Mouse (Mus musculus): ENCODE measurements around the gene Plcb1. TPM values are rescaled to one million over a fixed set of nuclear protein-coding genes. Genes with fewer than 3 reads are reported as not detected.

The Plcb1 gene
- polyA plus RNA-seq, 1 experiment, result 66.5 TPM

GRCm38 (mm10) chr2:135219406-135219805 lies 433.5 kb downstream of the Plcb1 start:
- no peak overlapping the region; the same call in 1 of the 2 replicates for H3K27ac ChIP-seq (ENCODE audit: insufficient read depth, low read length)
- no peak overlapping the region for H3K4me3 ChIP-seq (ENCODE audit: insufficient read depth, low read length)
- peaks cover 11% of the 10 kb centered on the region; the same call in 1 of the 2 replicates for H3K4me1 ChIP-seq (ENCODE audit: control insufficient read depth, insufficient read depth, low read length)
- TF ChIP-seq CTCF (IDR thresholded peaks at IDR 0.05; ENCODE audit: extremely low read depth, insufficient read depth, low read length) (no peak), POLR2A (IDR thresholded peaks at IDR 0.05; ENCODE audit: extremely low read depth, insufficient read depth, low read length) (no peak)

- Histone ChIP-seq H3K27ac (ENCODE audit: insufficient read depth, low read length) (no peak overlapping the region), H3K4me3 (ENCODE audit: insufficient read depth, low read length) (no peak overlapping the region), H3K4me1 (ENCODE audit: control insufficient read depth, insufficient read depth, low read length) (peaks cover 5% of the 10 kb centered on the region)
- TF ChIP-seq POLR2A (IDR thresholded peaks at IDR 0.05; ENCODE audit: extremely low read depth, insufficient read depth, low read length), result no peak
- TF ChIP-seq CTCF (IDR thresholded peaks at IDR 0.05; ENCODE audit: extremely low read depth, insufficient read depth, low read length), result no peak
Measured at GRCm38 (mm10) chr2:135225604-135226025, 439.7 kb downstream of the Plcb1 start.

- no peak overlapping the region for H3K4me3 ChIP-seq (ENCODE audit: insufficient read depth, low read length)
- peaks cover 3% of the 10 kb centered on the region for H3K4me1 ChIP-seq (ENCODE audit: control insufficient read depth, insufficient read depth, low read length)
- TF ChIP-seq POLR2A (IDR thresholded peaks at IDR 0.05; ENCODE audit: extremely low read depth, insufficient read depth, low read length) (no peak), CTCF (IDR thresholded peaks at IDR 0.05; ENCODE audit: extremely low read depth, insufficient read depth, low read length) (no peak)
- H3K27ac ChIP-seq (ENCODE audit: insufficient read depth, low read length), result no peak overlapping the region
Measured at GRCm38 (mm10) chr2:135230262-135230661, 444.4 kb downstream of the Plcb1 start.

DNA sequence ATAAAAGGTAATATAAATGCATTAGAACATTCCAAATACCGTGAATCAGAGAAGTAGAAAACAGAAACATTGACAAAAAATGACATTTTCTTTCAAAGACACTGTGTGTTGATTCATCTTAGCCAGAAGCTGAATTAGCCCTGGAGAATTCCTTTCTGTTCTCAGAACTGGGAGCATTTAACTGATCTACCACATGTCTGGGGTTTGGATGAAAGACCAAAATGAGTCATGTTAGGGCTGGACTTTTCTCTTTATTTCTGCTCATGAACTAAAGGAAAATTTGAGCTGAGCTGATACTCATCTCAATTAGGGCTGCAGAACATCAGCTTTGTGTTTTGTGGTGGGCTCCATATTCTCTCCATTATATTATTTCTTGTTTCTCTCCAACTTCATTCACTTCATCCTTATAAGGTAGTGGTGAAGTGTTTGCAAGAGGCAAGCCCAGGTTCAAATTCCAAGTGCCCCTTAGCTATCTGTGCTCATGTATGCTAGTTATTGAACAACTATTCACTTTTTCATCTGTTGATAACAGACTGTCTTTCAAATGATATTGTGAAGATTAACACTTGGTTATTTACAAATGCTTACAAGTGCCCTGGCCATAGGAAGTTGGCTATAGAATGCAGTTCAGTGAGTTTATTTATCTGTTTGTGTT lies 456.9 kb downstream of the Plcb1 start:
- TF ChIP-seq POLR2A (IDR thresholded peaks at IDR 0.05; ENCODE audit: extremely low read depth, insufficient read depth, low read length), result no peak
- TF ChIP-seq CTCF (IDR thresholded peaks at IDR 0.05; ENCODE audit: extremely low read depth, insufficient read depth, low read length), result no peak
- H3K4me1 ChIP-seq (ENCODE audit: control insufficient read depth, insufficient read depth, low read length), result no peaks in the 10 kb centered on the region

GRCm38 (mm10) chr2:135243764-135244163 lies 457.9 kb downstream of the Plcb1 start:
- TF ChIP-seq CTCF (IDR thresholded peaks at IDR 0.05; ENCODE audit: extremely low read depth, insufficient read depth, low read length) (no peak), POLR2A (IDR thresholded peaks at IDR 0.05; ENCODE audit: extremely low read depth, insufficient read depth, low read length) (no peak)
- H3K27ac ChIP-seq (ENCODE audit: insufficient read depth, low read length), result no peak overlapping the region
- H3K4me1 ChIP-seq (ENCODE audit: control insufficient read depth, insufficient read depth, low read length), result no peaks in the 10 kb centered on the region
- H3K4me3 ChIP-seq (ENCODE audit: insufficient read depth, low read length), result no peak overlapping the region

More for the DNA sequence above, 456.9 kb downstream of the Plcb1 start:
- H3K27ac ChIP-seq (ENCODE audit: insufficient read depth, low read length), result no peak overlapping the region
- no peak overlapping the region for H3K4me3 ChIP-seq (ENCODE audit: insufficient read depth, low read length)

- no peak overlapping the region for H3K27ac ChIP-seq (ENCODE audit: insufficient read depth, low read length)
- H3K4me1 ChIP-seq (ENCODE audit: control insufficient read depth, insufficient read depth, low read length), result no peaks in the 10 kb centered on the region
- TF ChIP-seq POLR2A (IDR thresholded peaks at IDR 0.05; ENCODE audit: extremely low read depth, insufficient read depth, low read length), result no peak
- no peak for TF ChIP-seq CTCF (IDR thresholded peaks at IDR 0.05; ENCODE audit: extremely low read depth, insufficient read depth, low read length)
- H3K4me3 ChIP-seq (ENCODE audit: insufficient read depth, low read length), result no peak overlapping the region
Measured at GRCm38 (mm10) chr2:135249925-135250324, 464.1 kb downstream of the Plcb1 start.

GRCm38 (mm10) chr2:135251821-135252315 lies 466.0 kb downstream of the Plcb1 start:
- no peaks in the 10 kb centered on the region for H3K4me1 ChIP-seq (ENCODE audit: control insufficient read depth, insufficient read depth, low read length)
- no peak overlapping the region for H3K27ac ChIP-seq (ENCODE audit: insufficient read depth, low read length)
- no peak for TF ChIP-seq POLR2A (IDR thresholded peaks at IDR 0.05; ENCODE audit: extremely low read depth, insufficient read depth, low read length)
- TF ChIP-seq CTCF (IDR thresholded peaks at IDR 0.05; ENCODE audit: extremely low read depth, insufficient read depth, low read length), result peak; percentile 39; the same call in 1 of the 2 replicates
- no peak overlapping the region for H3K4me3 ChIP-seq (ENCODE audit: insufficient read depth, low read length)

DNA sequence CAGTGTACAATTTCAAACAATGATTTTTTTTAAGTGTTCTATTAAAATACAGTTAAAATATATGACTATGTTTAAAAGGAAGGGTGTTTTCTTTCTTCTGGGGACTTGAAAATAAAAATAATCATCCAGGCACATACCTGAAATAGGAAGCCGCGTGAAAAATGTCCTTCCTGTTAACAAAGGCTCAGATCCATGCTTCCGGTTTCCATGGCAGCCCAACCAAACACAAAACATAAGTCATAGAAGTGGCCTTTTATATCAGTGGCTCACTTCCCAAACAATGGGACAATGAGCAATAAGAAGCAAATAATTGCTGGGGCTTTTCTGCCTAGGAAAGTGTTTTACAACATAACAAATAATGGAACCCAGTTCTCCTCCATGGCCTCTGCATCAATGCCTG lies 473.3 kb downstream of the Plcb1 start:
- TF ChIP-seq POLR2A (IDR thresholded peaks at IDR 0.05; ENCODE audit: extremely low read depth, insufficient read depth, low read length) (no peak), CTCF (IDR thresholded peaks at IDR 0.05; ENCODE audit: extremely low read depth, insufficient read depth, low read length) (no peak)
- H3K4me3 ChIP-seq (ENCODE audit: insufficient read depth, low read length), result no peak overlapping the region
- no peaks in the 10 kb centered on the region for H3K4me1 ChIP-seq (ENCODE audit: control insufficient read depth, insufficient read depth, low read length)
- no peak overlapping the region for H3K27ac ChIP-seq (ENCODE audit: insufficient read depth, low read length)

DNA sequence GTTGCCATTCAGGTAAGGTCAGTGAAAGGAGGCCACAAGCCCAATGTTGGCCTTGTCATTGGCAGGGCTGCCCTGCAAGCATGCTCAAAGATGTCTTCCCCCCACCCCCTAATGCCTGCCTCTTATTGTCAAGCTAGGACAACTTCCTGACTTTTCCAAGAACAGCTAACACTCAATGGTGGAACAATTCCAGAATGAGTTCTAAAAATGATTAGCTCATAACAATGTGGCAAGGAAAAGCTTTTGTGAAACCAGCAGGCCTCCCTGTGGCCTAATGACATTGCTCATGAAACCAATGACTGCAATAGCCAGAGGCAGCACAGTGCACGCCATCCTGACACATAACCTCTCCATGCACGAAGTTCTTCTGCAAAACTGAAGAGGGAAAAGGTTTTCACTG lies 478.1 kb downstream of the Plcb1 start:
- TF ChIP-seq CTCF (IDR thresholded peaks at IDR 0.05; ENCODE audit: extremely low read depth, insufficient read depth, low read length) (no peak), POLR2A (IDR thresholded peaks at IDR 0.05; ENCODE audit: extremely low read depth, insufficient read depth, low read length) (no peak)
- Histone ChIP-seq H3K4me1 (ENCODE audit: control insufficient read depth, insufficient read depth, low read length) (no peaks in the 10 kb centered on the region), H3K4me3 (ENCODE audit: insufficient read depth, low read length) (no peak overlapping the region), H3K27ac (ENCODE audit: insufficient read depth, low read length) (no peak overlapping the region)

GRCm38 (mm10) chr2:135274949-135275348 lies 489.1 kb downstream of the Plcb1 start:
- Histone ChIP-seq H3K4me3 (ENCODE audit: insufficient read depth, low read length) (no peak overlapping the region), H3K27ac (ENCODE audit: insufficient read depth, low read length) (no peak overlapping the region), H3K4me1 (ENCODE audit: control insufficient read depth, insufficient read depth, low read length) (peaks cover 7% of the 10 kb centered on the region)
- TF ChIP-seq CTCF (IDR thresholded peaks at IDR 0.05; ENCODE audit: extremely low read depth, insufficient read depth, low read length) (no peak), POLR2A (IDR thresholded peaks at IDR 0.05; ENCODE audit: extremely low read depth, insufficient read depth, low read length) (no peak)
